Mouse (Mus musculus): Measurements from ENCODE around the gene Ankrd6.
A peak's percentile ranks its signal among the peaks of the same experiment; 100 is the strongest.
"Not testable (repeated sequence)": the region's sequence is repeated elsewhere in the genome, so short reads cannot be mapped to it uniquely, and the experiment has no call there.

The Ankrd6 gene

GRCm38 (mm10) chr4:32950356-32951034 is at the start of gene Ankrd6:
Gene Ankrd6, minus strand, starts transcription at chr4:32950841.
- DNase-seq, result peak; percentile 91 to 92

GRCm38 (mm10) chr4:32998996-32999395 is 48.4 kb upstream of the Ankrd6 start:
- DNase-seq, result no peak

GRCm38 (mm10) chr4:32997571-32997970 is 46.9 kb upstream of the Ankrd6 start:
- no peak for DNase-seq

- DNase-seq, result no peak
Observed at GRCm38 (mm10) chr4:32996083-32996482, 45.4 kb upstream of the Ankrd6 start.

GRCm38 (mm10) chr4:32994168-32994567 is 43.5 kb upstream of the Ankrd6 start:
- no peak for DNase-seq

- peak; percentile 30 to 47 for DNase-seq
Observed at GRCm38 (mm10) chr4:32989346-32989745, 38.7 kb upstream of the Ankrd6 start.

GRCm38 (mm10) chr4:32987006-32987405 is 36.4 kb upstream of the Ankrd6 start:
- no peak for DNase-seq

- DNase-seq, result peak in 1 of 2 experiments; percentile 4
Observed at GRCm38 (mm10) chr4:32985684-32986083, 35.0 kb upstream of the Ankrd6 start.

- peak; percentile 31 to 40 for DNase-seq
Observed at GRCm38 (mm10) chr4:32984801-32985675, 34.4 kb upstream of the Ankrd6 start.

- peak; percentile 18 to 42 for DNase-seq
Observed at GRCm38 (mm10) chr4:32984242-32984641, 33.6 kb upstream of the Ankrd6 start.

- peak; percentile 78 to 81 for DNase-seq
Observed at GRCm38 (mm10) chr4:32983176-32984155, 32.8 kb upstream of the Ankrd6 start.

GRCm38 (mm10) chr4:32982716-32983175 is 32.1 kb upstream of the Ankrd6 start, which contains the start of gene Rragd:
Gene Rragd, plus strand, starts transcription at chr4:32983037.
- peak; percentile 66 to 67 for DNase-seq

GRCm38 (mm10) chr4:32982041-32982715 is 31.5 kb upstream of the Ankrd6 start:
- DNase-seq, result peak; percentile 27 to 38

- peak in 1 of 2 experiments; percentile 9 for DNase-seq
Observed at GRCm38 (mm10) chr4:32981617-32982016, 31.0 kb upstream of the Ankrd6 start.

GRCm38 (mm10) chr4:32980061-32980460 is 29.4 kb upstream of the Ankrd6 start:
- DNase-seq, result no peak

- no peak for DNase-seq
Observed at GRCm38 (mm10) chr4:32977331-32977730, 26.7 kb upstream of the Ankrd6 start.

- DNase-seq, result not testable (repeated sequence)
Observed at GRCm38 (mm10) chr4:32964619-32965018, 14.0 kb upstream of the Ankrd6 start.

- DNase-seq, result no peak
Observed at GRCm38 (mm10) chr4:32961394-32961793, 10.8 kb upstream of the Ankrd6 start.

- no peak for DNase-seq
Observed at GRCm38 (mm10) chr4:32956423-32956822, 5.8 kb upstream of the Ankrd6 start.

GRCm38 (mm10) chr4:32952681-32953080 is 2.0 kb upstream of the Ankrd6 start:
- no peak for DNase-seq

GRCm38 (mm10) chr4:32951035-32951940 is 647 bp upstream of the Ankrd6 start:
- DNase-seq, result peak; percentile 25 to 46
